Mouse (Mus musculus) heart, postnatal 0 days (tissue): ENCODE data around the gene Cd163.
A peak's percentile ranks its signal among the peaks of the same experiment; 100 is the strongest.

Experiments used
- CTCF ChIP-seq: IDR thresholded peaks from 2 replicates; pipeline ENCODE4 v1.5.1; 2016; ENCODE audit warnings: antibody characterized with exemption, control low read depth, low read depth
- EP300 ChIP-seq: IDR thresholded peaks from 2 replicates; pipeline ENCODE4 v1.6.1; 2016; ENCODE audit warnings: antibody characterized with exemption, low read depth

DNA sequence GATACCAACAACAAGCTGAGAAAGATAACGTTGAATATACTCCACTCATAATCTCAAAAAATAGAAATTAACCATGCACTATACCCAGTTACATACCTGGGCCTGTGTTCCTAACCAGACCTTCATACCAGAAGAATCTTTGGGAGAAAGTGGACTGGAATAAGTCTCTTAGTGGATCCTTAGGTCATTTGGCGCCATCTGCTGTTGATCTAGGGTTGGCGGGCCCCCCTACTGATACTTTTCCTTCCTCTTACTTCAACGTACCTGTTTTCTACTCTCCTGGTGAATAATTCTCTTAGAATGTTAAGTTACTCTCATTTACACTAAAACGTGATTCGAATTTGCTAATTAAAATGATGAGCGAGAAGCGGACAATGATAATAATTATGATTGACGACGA lies 74.9 kb downstream of the Cd163 start:
- TF ChIP-seq CTCF (peak; percentile 70), EP300 (no peak)
